In genomic region chr7:73590757-73591156, GRCm38 (mm10) we compare ENCODE assay signal across 16 mouse cellular contexts. TPM values are rescaled to one million over a fixed set of nuclear protein-coding genes. Genes with fewer than 3 reads are reported as not detected.
DNase-seq lines count a peak whose midpoint lies in the region.
"Had no signal": no experiment of that assay in that cellular context is flagged by ENCODE, and none has a peak within 500 bp of the region (broad histone marks: within the 10 kb centered on the region; RNA-seq: fewer than 3 reads in every experiment).

No protein-coding gene starts in this region.

- peak; percentile 84 for DNase-seq in heart, adult 11 months
- no peak for DNase-seq in heart, adult 8-10 months (ENCODE audit: low spot score)
- DNase-seq in kidney, postnatal 36 days = peak; percentile 33 to 42
- no peak for DNase-seq in kidney, adult 18-20 months
- peak; percentile 10 for DNase-seq in thymus, postnatal 4 days
- no peak for DNase-seq in thymus, postnatal 10 days (ENCODE audit: low spot score in 2 of 2)
- DNase-seq: adrenal gland, adult 2 months; adrenal gland, postnatal 10 days; adrenal gland, postnatal 25 days; cerebellum, adult 11 months; cerebellum, adult 18-20 months; cerebellum, adult 8-10 months; cerebellum, adult 9-11 months; cerebellum, postnatal 14 days; cerebellum, postnatal 36 days; embryo, embryonic 11 days had no signal

RNA-seq across cellular contexts. Expression of gene Chd2, which starts 49.1 kb away (rescaled TPM):
- total RNA-seq in heart, adult 8-10 months (2022) = 10 to 100 TPM; 37.2 to 45.8 (median 39.8) TPM

Comparison
In these comparisons a context has a peak if more than half of its experiments do, and no peak if none do; other contexts are left out.
1. DNase-seq: peak in heart, adult 11 months (single experiment), kidney, postnatal 36 days (2 of 2) and thymus, postnatal 4 days (single experiment); none in heart, adult 8-10 months (single experiment), kidney, adult 18-20 months (single experiment) and thymus, postnatal 10 days (0 of 2).